Mouse (Mus musculus) c-Kit-negative CD71-positive TER-119-positive erythroid progenitor cells, embryonic 14.5 days (primary cell): Measurements from ENCODE around the gene Slc12a6.

ENCODE experiments used
- DNase-seq: peaks from one replicate; pipeline ENCODE4 v3.0.0-alpha.2; 2013; ENCODE audit warnings: low read depth, low spot score

Gene Slc12a6

GRCm38 (mm10) chr2:112391346-112392000 is 125.8 kb downstream of the Slc12a6 start:
- DNase-seq, result no peak

- no peak for DNase-seq
Measured at GRCm38 (mm10) chr2:112392689-112393088, 127.1 kb downstream of the Slc12a6 start.

- DNase-seq, result no peak
Measured at GRCm38 (mm10) chr2:112393958-112394357, 128.3 kb downstream of the Slc12a6 start.

GRCm38 (mm10) chr2:112396649-112397048 is 131.0 kb downstream of the Slc12a6 start:
- DNase-seq, result no peak

GRCm38 (mm10) chr2:112407030-112407429 is 141.4 kb downstream of the Slc12a6 start:
- no peak for DNase-seq
